Mouse (Mus musculus): Measurements from ENCODE around the gene Cyp1a1.
A peak's percentile ranks its signal among the peaks of the same experiment; 100 is the strongest.
"Not testable (repeated sequence)": the region's sequence is repeated elsewhere in the genome, so short reads cannot be mapped to it uniquely, and the experiment has no call there.

Cyp1a1 gene

DNA sequence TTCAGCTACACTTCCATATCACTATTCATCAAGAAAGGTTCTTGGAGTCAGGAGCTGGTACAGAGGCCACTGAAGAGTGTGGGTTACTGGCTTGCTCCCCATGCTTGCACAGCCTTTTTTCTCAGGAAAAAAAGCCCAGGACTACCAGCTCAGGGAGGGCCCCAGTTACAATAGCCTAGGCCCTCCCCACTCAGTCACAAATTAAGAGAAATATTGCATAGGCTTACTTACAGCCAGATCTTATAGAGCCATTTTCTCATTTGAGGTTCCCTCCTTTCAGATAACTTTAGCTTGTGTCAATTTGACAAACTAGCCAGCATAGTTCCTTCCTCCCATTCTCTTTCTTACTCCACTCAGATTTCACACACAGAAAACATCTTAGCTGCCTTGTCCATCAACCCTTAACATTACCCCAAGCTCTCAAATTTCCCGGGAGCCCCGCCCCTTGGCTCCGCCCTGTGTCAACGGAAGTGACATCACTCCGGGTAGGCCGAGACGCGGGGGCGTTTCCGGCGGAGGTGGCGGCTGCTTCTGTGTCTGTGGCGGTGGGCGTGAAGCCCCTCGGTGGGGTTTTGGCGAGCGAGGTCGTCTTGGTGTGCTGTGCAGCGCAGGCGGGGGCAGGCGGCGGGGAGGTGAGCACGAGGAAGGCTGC lies 20.5 kb downstream of the Cyp1a1 start, which contains the start of gene Edc3:
TSS of gene Edc3 (plus strand) at position 473 of the 652 bp plus-strand sequence.
- peak; percentile 84 for DNase-seq

DNA sequence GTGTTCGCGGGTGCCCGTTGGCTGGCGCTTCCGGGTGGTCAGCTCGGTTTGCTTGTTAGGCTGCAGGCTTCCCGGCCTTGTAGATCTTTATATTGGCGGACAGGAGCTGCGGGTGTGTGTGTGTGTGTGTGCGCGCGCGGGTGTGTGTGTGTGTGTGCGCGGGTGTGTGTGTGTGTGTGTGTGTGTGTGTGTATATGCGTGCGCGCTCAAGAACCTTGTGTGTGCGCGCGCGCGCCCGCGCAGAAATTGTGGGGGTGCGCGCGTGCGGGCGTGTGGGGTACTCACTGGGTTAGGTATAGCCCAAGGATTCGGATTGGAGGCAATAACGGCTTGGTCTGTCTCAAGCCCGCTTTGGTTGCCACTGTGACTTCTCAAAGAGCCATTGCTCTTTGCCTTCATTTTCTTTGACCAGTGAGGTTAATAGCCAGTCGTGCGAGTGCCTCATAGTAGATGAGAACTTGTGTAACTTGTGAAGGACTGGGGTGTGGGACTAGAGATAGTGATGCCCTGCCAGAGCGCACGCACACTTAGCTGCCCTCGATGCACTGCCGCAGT lies 21.1 kb downstream of the Cyp1a1 start:
- DNase-seq = no peak

DNA sequence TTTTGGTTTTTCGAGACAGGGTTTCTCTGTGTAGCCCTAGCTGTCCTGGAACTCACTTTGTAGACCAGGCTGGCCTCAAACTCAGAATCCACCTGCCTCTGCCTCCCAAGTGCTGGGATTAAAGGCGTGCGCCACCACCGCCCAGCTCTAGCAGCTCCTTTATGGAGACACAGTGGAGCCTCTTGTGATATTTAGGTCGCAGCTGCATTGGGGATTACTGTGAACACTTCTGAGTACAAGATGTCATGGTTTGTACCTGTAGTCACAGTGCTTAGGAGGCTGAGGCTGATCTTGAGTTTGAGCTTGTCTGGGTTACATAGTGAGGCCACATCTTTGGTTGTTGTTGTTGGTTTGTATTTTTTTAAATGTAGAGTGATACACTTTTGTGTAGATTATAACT lies 22.5 kb downstream of the Cyp1a1 start:
- not testable (repeated sequence) for DNase-seq

DNA sequence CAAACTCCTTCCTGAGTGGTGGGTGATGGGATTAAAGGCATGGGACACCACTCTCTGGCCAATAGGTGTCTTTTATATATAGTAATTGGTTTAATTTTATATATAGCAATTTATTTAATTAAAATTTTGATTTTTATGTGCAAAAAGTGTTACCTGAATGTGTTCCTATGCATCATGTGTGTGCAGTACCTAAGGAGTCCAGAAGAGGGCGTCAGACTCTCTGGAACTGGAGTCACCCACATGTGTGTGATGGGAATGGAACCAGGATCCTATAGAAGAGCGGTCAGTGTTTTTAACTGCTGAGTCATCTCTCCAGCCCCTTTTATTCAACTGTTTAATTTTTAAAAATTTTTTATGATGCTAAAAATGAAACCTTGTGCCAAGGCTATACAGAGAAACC lies 24.5 kb downstream of the Cyp1a1 start:
- DNase-seq = no peak

- DNase-seq = peak; percentile 54
Measured at GRCm38 (mm10) chr9:57718408-57718807, 30.7 kb downstream of the Cyp1a1 start.

DNA sequence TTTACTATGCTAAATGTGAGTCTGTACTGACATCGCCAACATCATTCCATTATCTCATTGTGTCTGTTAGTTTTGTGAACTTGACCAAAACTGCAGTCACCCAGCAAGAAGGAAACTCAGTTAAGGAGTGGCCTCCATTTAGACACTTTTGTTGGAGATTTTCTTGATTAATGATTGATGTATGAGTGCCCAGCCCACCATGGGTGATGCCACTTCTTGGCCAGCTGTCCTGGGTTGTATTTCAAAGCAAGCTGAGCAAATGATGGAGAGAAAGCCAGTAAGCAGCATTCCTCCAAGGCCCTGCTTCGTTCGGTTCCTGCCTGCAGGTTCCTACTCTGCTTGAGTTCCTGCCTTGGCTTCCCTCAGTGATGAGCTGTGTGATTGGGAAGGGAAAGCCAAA lies 33.0 kb downstream of the Cyp1a1 start:
- no peak for DNase-seq

DNA sequence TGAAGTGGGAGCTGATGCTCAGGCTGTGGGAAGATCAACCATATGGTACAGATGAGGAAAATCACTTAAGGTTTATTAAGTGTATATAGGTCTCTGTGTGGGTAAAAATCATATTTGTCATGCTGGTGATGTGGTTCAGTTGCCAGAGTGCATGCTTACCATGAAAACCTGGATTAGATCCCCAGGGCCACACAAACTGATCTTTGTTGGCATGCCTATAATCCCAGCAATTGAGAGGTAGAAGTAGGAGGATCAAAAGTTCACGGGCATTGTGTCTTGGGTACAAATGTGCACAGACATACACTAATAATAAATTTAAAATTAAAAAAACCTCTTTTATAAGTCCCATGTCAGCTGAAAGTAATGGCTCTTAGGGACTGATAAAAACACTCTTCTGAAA lies 34.6 kb downstream of the Cyp1a1 start:
- DNase-seq = no peak

GRCm38 (mm10) chr9:57723315-57723715 lies 35.6 kb downstream of the Cyp1a1 start:
- DNase-seq = peak; percentile 83

DNA sequence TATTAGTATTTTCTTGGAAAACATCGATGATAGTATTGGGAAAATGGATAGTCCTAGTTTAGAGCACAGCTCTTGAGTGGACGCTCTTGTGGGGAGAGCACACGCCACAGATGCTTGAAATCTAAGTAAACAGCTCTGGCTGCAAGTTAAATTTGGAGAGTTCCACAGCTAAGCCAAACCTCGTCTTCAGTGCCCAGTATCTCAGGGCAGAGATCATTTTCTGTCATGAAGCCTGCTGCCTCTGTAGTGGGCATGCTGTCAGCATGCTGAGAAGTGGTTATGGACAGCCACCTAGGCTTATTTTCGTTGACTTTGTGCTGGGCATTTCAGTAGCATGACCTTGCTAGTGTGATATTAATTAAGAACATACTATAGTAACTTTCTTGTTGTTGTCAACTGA lies 36.1 kb downstream of the Cyp1a1 start:
- no peak for DNase-seq

DNA sequence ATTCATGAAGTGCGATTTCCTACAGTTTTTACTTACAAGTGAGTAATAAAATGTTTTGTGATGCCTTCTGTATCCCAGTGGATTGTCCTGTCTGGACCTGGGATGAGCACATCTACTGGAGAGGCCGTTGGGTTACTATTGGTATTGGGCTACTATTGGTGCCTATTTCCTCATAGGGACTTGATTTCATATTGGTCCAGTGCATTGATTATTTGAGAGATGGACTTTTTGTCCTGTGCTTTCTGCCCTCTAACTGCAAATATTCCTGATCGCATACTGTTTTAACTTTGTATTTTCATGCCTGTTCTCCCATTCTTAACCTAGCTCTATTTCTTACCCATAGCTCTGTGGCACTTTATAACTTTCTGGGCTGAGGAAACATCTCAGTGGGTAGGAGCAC lies 37.0 kb downstream of the Cyp1a1 start:
- no peak for DNase-seq

DNA sequence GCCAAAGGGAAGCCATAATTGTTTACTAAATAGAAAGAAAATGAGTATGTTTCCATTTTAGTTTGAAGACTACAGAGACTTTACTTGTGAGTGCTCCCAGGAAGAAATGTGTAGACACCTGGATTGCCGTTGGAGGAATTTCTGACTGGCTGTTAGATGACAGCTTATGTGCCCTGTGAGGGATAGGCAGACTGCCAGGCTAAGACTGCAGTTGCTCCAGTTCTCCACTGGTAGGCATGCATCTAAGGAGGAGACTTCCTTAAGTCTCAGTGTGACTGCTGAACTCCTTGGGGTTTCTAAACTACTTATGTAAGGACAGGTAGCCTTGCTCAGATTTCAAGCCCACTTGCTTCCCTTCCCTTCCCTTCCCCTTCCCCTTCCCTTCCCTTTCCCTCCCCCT lies 40.6 kb downstream of the Cyp1a1 start:
- no peak for DNase-seq

- DNase-seq = no peak
Measured at GRCm38 (mm10) chr9:57733606-57734005, 45.9 kb downstream of the Cyp1a1 start.

GRCm38 (mm10) chr9:57739863-57740262 lies 52.1 kb downstream of the Cyp1a1 start:
- DNase-seq = no peak

GRCm38 (mm10) chr9:57744462-57745091 lies 56.8 kb downstream of the Cyp1a1 start:
- DNase-seq = peak; percentile 37

GRCm38 (mm10) chr9:57747067-57747466 lies 59.3 kb downstream of the Cyp1a1 start:
- no peak for DNase-seq

- DNase-seq = peak; percentile 53
Measured at GRCm38 (mm10) chr9:57748137-57748536, 60.4 kb downstream of the Cyp1a1 start.

GRCm38 (mm10) chr9:57748831-57749230 lies 61.1 kb downstream of the Cyp1a1 start:
- DNase-seq = peak; percentile 78

DNA sequence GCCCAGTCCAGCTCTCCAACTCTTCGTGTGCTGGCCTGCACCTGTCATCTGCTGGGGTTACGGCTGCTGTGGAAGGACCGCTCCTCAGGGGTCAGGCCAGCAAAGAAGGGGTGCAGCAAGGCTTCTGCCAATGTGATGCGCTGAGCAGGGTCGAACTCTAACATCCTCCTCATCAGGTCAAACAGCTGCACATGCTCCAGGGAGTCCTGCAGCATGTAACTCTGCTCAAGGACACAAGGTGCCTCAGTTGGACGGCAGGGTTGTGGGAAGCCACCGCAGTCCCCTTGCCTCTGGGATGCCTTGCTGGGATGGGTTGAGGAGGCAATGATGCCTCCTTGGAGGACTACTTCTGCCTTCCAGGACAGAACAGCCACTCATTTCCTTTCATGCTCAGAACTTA lies 63.2 kb downstream of the Cyp1a1 start:
- DNase-seq = no peak

Measured in kidney, adult 11 months (tissue).